Mouse (Mus musculus): Measurements from ENCODE around the gene Hist1h3c.
"Not testable (repeated sequence)": the region's sequence is repeated elsewhere in the genome, so short reads cannot be mapped to it uniquely, and the experiment has no call there.

Gene Hist1h3c

DNA sequence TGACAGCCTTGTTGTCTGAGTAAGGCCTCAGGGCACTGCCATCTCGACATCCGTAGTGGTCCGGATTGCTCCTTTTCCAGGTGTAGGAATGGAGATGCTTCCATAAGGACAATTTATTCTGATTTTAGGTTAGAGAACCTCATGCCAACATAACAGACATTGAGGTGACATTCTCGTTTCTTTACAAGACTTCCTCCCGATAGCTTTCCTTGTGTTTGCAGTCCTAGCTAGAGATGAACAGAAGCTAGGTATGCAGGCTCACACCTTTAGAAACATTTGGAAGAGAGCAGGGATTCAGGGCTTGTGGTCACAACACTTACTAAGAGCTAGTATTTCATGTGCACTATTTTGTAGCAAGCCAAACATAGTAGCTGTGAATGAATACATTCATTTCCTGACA lies 2.2 kb downstream of the Hist1h3c start:
- in situ Hi-C loops (cut with MboI, MseI) = loop anchor here (10.0 to 25.0 kb wide), 2 partner anchors 1708 to 1956 kb away; partner anchors contain the start of genes Hist1h1b, Hist1h2ah, Hist1h2an and Hist1h2bk

DNA sequence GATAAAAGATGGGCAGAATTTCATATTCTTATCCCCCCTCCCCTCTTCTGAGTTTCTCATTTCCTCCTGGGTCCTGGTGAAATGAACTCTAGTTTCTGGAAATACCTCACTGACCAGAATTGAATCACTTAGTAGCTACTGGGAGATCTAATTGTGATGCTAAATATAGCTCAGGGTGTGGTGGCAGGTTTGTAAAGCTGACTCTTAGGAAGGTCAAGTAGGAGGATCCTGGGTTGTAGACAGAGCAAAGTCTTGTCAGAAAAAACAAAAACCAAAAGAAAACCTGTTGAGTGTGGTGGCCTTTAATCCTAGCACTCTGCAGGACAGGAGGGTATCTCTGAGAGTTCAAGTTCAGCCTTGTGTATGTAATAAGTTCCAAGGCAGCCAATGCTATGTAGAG lies 3.4 kb downstream of the Hist1h3c start:
- in situ Hi-C loops (cut with MboI, MseI) = loop anchor here (10.0 to 25.0 kb wide), 2 partner anchors 1707 to 1955 kb away; partner anchors contain the start of genes Hist1h1b, Hist1h2ah, Hist1h2an and Hist1h2bk

DNA sequence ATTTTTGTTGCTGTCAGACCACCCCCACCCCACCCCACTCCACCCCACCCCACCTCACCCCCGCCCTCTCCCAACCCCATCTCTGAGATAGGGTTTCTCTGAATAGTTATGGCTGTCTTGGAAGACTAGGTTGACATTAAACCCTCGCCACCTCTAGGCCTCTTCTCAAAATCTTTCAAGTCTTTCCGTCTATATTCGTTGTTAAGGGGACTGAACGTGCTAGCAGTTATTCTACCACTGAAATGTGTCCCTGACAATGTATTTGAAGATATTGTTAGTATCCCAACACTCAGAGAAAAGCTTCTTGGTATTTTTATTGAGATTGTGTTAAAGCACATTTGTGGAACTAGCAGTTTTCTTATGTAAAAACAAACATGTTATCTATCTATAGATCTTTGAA lies 4.5 kb downstream of the Hist1h3c start:
- in situ Hi-C loops (cut with MboI, MseI) = loop anchor here (10.0 to 25.0 kb wide), 2 partner anchors 1706 to 1954 kb away; partner anchors contain the start of genes Hist1h1b, Hist1h2ah, Hist1h2an and Hist1h2bk

DNA sequence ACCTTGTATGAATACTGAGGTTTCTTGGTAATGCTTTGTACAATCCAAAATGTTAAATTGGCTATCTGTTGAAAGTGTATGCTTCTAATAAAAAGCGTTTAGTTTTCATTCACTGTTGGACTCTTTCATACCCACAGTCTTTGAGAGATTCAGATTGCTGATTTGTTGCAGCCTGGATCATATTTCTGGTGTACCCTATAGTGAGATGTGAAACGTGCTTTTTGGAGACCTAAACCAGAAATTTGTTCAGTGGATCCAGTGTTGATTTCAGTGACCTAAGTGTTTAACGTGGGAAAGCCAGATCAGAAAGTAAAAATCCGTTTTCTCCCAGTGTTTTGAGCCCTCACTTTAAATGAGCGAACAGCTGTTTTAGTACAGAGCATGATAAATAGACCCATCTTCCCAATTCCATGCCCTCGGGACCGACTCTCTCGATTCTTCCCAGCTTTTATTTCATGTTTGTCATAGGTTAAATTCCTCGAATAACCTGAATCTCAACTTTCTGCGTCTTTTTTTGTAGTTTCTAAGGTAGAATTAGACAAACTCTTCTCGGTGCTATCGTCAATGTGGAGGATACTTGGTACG lies 5.1 kb downstream of the Hist1h3c start:
- in situ Hi-C loops (cut with MboI, MseI) = loop anchor here (10.0 to 25.0 kb wide), 2 partner anchors 1706 to 1953 kb away; partner anchors contain the start of genes Hist1h1b, Hist1h2ah, Hist1h2an and Hist1h2bk

DNA sequence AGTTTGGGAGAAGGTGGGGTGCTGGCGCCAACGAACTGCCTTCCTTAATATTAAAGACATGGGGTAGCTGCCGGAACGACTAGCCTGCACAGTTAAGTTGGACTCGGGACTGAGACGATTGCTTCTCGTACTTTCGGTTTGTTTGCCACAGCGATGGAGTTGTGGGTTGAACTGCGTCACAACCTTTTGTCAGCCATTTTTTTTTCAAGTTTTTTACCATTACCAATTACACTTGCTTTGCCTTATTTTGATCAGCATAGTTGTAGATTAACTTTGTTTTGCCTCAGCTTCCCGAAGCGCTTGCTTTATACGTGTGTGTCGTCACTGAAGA lies 5.5 kb downstream of the Hist1h3c start:
- in situ Hi-C loops (cut with MboI, MseI) = loop anchor here (10.0 to 25.0 kb wide), 2 partner anchors 1705 to 1953 kb away; partner anchors contain the start of genes Hist1h1b, Hist1h2ah, Hist1h2an and Hist1h2bk

DNA sequence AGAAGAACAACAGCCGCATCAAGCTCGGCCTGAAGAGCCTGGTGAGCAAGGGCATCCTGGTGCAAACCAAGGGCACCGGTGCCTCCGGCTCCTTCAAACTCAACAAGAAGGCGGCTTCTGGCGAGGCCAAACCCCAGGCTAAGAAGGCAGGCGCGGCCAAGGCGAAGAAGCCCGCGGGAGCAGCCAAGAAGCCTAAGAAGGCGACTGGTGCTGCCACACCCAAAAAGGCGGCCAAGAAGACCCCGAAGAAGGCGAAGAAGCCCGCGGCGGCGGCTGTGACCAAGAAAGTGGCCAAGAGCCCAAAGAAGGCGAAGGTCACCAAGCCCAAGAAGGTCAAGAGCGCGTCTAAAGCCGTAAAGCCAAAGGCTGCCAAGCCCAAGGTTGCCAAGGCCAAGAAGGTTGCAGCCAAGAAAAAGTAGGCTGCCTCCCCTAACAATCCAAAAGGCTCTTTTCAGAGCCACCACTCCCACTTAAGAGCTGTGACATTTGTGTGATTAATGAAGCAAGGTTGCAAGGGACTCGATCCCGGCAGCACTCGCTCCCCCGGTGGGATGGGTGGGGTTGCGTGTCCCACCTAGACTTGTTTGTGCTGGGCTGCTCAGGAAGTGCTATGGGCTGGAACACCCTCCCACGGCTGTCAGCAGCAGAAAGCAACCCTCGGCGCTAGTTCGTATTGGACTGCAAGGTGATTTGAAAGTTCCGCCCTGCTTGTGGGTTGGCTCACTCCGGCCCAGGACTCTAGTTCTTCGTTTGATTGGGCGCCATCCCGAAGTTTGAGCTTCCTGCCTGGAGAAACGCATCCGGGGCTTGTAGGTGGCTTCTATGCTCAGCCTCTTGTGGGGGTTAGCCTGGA lies 6.1 kb downstream of the Hist1h3c start:
- in situ Hi-C loops (cut with MboI, MseI) = loop anchor here (25.0 kb wide), 1 partner anchor 1952 kb away; the partner anchor contains the start of genes Hist1h1b, Hist1h2an, Hist1h2bp and Hist1h3i

DNA sequence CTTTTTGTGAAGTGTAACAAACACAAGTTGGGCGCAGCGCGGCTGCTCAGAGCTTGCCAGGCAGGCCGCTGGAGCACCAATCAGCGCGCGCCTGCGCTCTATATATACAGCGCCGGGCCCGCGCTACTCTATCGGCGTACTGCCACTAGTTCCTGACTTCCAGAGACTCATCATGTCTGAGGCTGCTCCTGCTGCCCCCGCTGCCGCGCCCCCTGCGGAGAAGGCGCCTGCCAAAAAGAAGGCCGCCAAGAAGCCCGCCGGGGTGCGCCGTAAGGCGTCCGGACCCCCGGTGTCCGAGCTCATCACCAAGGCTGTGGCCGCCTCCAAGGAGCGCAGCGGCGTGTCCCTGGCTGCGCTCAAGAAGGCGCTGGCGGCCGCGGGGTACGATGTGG lies 6.7 kb downstream of the Hist1h3c start, which contains the start of gene Hist1h1c:
TSS of gene Hist1h1c (plus strand) at position 132 of the 392 bp plus-strand sequence.
- in situ Hi-C loops (cut with MboI, MseI) = loop anchor here (25.0 kb wide), 1 partner anchor 1951 kb away; the partner anchor contains the start of genes Hist1h1b, Hist1h2an, Hist1h2bp and Hist1h3i

DNA sequence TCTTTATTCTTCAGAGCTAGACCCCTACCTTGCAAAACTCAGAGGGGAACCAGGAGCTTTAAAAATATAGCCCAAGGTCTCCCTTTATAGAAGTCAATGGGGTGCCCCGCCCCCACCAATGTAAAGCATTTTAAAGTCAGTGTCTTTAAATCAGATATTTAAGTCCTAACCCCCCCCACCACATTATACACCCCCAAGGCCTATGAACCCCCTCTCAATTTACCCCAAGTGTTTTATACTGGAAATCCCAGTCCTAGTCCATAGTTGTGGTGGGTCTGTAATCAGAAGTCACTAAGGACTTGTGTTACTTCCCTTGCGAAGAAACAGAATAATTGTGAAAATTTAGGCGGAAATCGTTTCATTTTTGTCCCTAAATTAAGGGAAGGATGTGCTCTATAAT lies 7.4 kb downstream of the Hist1h3c start:
- in situ Hi-C loops (cut with MboI, MseI) = loop anchor here (25.0 kb wide), 1 partner anchor 1951 kb away; the partner anchor contains the start of genes Hist1h1b, Hist1h2an, Hist1h2bp and Hist1h3i

DNA sequence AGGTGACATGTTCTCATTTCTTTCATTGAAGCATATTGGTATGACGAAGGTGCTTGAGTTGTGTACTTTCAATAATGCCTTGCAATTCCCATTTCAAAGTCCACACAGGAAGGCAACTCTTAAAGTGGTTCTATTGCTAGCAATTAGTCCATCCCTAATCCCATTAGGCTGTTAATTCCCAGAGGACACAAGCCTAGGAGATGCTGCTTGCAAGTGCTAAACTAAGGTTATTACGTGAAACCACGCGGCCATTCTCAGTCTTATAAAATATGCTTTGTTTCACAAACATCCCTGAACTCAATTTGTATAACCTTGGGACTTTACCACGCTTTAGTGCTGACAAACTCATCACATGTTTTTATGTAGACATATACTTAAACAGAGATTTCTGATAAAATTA lies 8.3 kb downstream of the Hist1h3c start:
- in situ Hi-C loops (cut with MboI, MseI) = loop anchor here (25.0 kb wide), 1 partner anchor 1950 kb away; the partner anchor contains the start of genes Hist1h1b, Hist1h2an, Hist1h2bp and Hist1h3i

DNA sequence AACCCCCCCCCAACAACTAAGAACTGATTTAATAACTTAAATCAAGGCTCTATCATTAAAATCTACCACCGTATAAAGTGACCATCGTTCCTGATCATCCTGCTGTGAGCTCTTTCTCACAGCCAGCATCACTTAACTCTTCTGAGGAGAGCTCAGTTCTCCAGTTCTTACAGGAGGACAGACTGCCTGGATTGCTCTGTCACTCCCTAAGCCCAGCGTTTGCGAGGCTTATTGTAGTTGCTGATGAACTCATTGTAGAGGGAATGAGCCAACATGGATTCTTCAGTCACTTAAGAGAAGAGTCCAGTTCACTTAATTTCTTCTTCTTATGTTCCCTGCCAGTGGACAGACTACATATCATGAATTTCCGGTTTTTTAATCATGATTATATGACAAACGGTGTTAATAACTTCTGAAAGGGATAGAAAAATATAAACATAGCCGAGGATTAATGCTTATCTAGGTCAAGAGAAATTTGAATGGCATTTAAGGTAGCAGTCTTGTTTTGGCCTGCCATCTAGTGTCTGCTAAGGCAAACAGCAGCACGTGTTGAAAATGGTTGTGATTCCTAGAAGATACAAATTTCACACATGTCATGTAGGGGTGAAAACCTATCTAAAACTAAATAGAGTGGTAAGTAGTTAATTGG lies 13.1 kb downstream of the Hist1h3c start:
- in situ Hi-C loops (cut with MboI, MseI) = loop anchor here (5.0 to 25.0 kb wide), 2 partner anchors 40 to 1945 kb away; partner anchors contain the start of genes Hist1h1b, Hist1h2an, Hist1h2bp and Hist1h3i

DNA sequence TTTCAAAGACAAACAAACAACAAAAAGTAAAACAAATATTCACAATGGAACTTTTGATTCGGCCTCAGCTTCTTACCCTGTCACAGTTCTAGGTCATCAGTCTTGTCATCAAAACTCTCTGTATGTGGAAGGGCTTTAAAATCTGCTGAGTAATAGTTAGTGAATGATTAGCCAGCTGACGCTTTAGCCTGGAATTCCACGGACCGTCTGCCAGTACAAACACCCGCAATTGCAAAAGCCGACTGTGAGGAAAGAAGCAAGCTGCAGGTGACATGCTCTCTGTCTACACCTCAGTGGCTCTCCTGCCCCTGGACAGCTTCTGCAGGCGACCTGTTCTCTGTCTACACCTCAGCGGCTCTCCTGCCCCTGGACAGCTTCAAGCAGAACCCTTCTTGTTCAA lies 14.9 kb downstream of the Hist1h3c start:
- in situ Hi-C loops (cut with MboI, MseI) = loop anchor here (5.0 to 25.0 kb wide), 2 partner anchors 38 to 1943 kb away; partner anchors contain the start of genes Hist1h1b, Hist1h2an, Hist1h2bp and Hist1h3i

DNA sequence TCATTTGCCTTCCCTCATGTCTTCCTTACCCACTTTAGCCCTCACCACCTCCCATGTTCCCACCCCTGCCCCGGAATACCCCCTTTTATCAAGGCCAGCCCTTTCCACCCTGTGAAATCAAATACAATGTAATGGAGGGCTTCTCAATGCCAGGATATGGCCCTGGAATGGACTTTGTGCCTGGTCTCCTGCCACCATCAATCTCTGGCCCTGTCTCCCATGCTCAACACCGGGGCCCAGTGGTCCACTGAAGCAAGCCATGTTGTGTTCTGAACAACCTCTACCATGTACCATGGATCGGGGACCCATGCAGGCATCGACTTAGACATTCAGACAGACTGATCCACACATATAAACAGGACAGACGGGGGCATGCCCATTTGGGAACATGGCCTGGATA lies 15.7 kb downstream of the Hist1h3c start:
- in situ Hi-C loops (cut with MboI, MseI) = loop anchor here (5.0 to 25.0 kb wide), 3 partner anchors 37 to 1942 kb away; partner anchors contain the start of genes Hist1h1b, Hist1h2an, Hist1h2bp and Hist1h3i

DNA sequence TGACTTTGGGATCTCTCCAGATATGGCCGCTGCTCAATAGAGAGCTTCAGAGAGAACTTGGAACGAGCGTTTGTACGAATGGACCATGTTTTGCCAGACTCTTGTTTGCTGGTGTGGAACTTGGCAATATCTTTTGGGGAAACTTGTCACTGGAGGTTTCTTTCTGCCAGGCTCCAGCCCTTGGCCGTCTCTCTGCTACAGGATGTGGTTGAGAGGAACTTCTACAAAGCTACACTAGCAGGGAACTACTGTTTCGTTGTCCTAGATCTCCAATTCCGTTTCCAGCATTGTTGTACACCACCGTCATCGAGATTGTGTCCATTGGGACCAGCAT lies 16.2 kb downstream of the Hist1h3c start:
- in situ Hi-C loops (cut with MboI, MseI) = loop anchor here (5.0 to 25.0 kb wide), 2 partner anchors 97 to 1942 kb away; partner anchors contain the start of genes Hist1h1b, Hist1h2an, Hist1h2bp and Hist1h3i

DNA sequence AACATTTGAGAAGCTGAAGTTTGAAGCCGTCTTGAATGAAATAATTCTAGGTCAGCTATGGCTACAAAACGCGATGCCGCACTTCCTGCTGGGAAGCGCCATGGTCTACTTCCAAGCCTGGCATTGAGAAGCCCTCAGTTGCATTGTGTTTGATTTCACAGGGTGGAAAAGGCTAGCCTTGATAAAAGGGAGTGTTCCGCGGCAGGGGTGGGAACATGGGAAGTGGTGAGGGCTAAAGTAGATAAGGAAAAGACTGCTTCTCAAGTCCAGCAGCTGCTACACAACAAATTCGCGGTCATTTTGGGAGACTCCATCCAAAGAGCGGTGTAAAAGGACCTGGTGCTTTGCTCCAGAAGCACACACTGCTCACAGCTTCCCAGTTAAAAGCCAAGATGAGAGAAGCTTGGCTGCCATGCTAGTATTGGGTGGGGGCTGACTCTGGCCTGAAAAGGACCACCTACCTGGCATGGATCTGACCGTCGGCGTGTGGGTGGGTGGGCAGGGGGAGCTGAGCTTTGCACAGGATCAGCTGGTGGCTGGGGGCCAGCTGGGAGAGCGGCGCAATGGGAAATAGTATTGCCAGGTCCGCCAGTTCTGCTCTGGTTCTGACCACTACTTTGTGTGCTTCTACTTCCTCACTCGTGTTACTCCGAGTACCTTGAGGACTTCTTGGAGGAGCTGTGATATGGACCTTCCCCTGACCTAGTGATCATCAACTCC lies 16.8 kb downstream of the Hist1h3c start:
- in situ Hi-C loops (cut with MboI, MseI) = loop anchor here (5.0 to 25.0 kb wide), 2 partner anchors 96 to 1941 kb away; partner anchors contain the start of genes Hist1h1b, Hist1h2an, Hist1h2bp and Hist1h3i

DNA sequence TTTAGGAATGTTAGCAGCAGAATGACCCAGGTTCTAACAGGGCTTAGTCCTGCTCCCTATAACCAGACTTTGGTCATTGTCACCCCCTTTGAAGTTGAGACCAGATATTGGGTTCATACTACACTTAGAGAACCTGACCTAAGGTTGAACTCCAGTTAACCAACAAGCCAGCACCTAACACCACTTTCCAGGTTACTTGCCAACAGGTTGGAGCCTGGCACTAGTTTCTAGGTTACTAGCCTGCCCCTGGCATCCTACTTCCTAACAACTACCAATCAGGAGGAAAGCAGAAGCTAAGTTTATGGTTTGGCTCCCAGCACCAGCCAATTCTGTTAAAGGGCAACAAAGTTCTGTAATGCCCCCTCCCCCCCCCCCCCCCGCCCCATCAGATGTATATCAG lies 20.2 kb downstream of the Hist1h3c start:
- in situ Hi-C loops (cut with MboI, MseI) = loop anchor here (5.0 to 25.0 kb wide), 2 partner anchors 93 to 1938 kb away; partner anchors contain the start of genes Hist1h1b, Hist1h2an, Hist1h2bp and Hist1h3i

DNA sequence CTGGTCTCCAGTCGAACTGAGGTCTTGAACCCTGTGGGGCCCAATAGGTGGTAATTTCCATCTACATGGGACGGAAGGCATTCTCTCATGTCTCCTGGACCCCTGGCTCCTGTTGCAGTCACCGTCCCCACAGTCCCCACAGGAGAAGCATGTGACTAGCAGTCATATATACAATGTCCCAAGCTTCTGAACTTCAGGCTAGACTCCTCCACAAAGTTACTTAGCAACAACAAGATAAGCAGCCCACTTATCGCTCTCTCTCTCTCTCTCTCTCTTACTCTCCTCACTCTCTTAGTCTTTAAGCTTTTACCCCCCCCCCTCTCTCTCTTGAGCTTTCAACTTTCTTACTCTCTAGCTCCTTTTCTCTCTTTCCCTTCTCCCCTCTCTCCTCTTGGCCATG lies 21.2 kb downstream of the Hist1h3c start:
- in situ Hi-C loops (cut with MboI, MseI) = no loop called here

DNA sequence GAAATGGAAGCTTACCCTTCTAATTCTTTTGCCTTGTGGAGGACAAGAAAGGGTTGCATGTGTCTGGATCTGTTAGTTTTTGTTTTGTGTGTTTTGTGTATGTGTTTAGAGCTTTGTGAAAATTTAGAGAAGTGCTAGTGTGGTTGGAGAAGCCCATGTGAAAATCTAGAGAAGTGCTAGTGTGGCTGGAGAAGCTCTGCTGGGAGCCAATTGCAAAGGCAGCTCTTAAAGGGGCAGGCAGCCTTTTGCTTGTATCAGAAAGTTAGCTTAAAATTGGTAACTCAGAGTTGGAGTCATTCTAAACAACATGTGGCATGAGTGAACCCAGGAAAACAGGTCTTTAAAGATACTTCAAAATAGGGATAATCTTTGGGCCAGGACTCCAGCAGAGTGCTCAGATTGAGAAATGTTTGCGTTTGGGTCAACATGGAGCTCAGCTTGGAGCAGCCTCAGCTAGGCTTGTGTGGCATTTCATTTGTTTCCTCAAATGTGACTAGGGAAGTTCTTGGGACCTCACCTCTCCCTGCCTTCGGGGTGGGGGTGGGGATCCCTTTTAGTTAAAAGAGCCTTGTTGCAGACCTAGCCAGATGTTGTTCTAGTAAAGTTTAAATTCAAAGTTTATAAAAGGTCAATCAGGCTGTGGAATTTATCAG lies 27.7 kb downstream of the Hist1h3c start:
- in situ Hi-C loops (cut with MboI, MseI) = not testable (repeated sequence)

DNA sequence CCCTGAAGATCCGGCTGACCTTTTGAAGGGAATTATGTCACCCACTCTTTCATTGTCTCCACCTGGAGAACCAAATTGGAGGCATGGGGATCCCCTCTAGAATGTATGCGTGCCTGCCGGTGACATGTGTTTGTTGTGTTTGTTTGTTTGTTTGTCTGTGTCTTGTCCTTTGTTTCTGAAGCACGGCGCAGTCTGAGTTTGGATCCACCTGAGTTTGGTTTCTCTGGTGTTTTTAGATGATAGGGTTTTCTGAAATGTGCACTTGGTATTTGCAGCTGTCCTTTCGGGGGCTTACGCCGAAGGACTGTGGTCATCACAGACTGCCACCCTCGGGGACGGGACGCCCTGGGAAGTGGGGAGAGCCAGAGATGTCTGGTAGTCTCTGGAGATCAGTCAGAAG lies 28.2 kb downstream of the Hist1h3c start:
- in situ Hi-C loops (cut with MboI, MseI) = no loop called here

DNA sequence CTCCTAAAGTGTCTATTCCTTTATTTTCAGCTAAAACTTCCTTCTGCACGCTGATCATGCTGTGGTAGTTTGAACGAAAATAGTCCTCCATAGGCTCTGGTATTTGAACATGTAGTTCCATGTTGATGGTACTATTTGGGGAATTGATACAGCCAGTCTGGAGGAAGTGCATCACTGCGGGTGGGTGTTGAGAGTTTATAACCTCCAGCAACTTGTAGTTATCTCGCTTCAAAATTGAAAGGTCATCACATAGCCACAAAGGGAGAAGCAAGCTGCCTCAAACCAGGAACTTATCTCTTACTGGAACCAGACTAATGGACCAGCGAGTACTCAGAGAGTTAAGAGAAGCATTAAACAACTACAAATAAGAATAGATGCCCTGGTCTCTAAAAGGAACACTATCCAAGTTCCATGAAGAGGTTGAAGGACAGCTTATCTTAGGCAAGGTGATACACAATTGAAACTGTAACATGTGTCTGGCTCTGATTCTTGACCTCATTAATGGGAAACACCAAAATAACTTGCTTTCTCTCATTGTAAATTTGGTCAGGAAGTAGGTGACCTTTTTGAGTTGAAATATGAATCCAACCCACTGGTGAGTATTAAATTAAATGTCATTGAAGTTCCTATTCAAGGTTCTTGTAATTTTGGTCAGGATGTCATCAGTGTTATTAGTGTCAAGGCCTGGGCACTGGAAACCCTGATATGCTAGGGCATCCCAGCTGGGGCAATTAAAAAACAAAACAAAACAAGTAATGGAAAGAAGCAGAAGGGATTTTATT lies 28.9 kb downstream of the Hist1h3c start:
- in situ Hi-C loops (cut with MboI, MseI) = no loop called here

Measured in regulatory T cell (primary cell).